Mouse (Mus musculus) midbrain, embryonic 11.5 days (tissue): ENCODE measurements around the gene Kcnq4. TPM values are rescaled to one million over a fixed set of nuclear protein-coding genes. Genes with fewer than 3 reads are reported as not detected.
A peak's percentile ranks its signal among the peaks of the same experiment; 100 is the strongest.

Experiments
- ATAC-seq: fragments of 200-750 bp; cut with Nextera tagmentation; 2 replicates; pipeline ENCODE4 v1.8.0; 2017; ENCODE audit warnings: moderate TSS enrichment, moderate library complexity; ENCODE audit not compliant: low FRiP score
- DNase-seq: peaks from one replicate; pipeline ENCODE4 v3.0.0; 2015; ENCODE audit warnings: low spot score; ENCODE audit errors: missing footprints
- H3K27ac ChIP-seq: fragments of 300-500 bp; sonication (generic); 2 replicates; pipeline ENCODE4 v1.5.1; 2014; ENCODE audit warnings: low read depth, low read length
- H3K27me3 ChIP-seq: fragments of 300-500 bp; sonication (generic); 2 replicates; pipeline ENCODE4 v1.6.1; 2014; ENCODE audit warnings: mild to moderate bottlenecking, low read length, moderate library complexity, mixed read lengths; ENCODE audit not compliant: control insufficient read depth, insufficient read depth
- H3K36me3 ChIP-seq: fragments of 300-500 bp; sonication (generic); 2 replicates; pipeline ENCODE4 v1.6.1; 2014; ENCODE audit warnings: mild to moderate bottlenecking, low read length, moderate library complexity, mixed read lengths; ENCODE audit not compliant: control insufficient read depth, insufficient read depth
- H3K4me1 ChIP-seq: fragments of 300-500 bp; sonication (generic); 2 replicates; pipeline ENCODE4 v1.6.1; 2014; ENCODE audit warnings: low read length; ENCODE audit not compliant: control insufficient read depth, insufficient read depth
- H3K4me2 ChIP-seq: fragments of 300-500 bp; sonication (generic); 2 replicates; pipeline ENCODE4 v1.6.1; 2014; ENCODE audit warnings: mild to moderate bottlenecking, moderate library complexity
- H3K4me3 ChIP-seq: fragments of 300-500 bp; sonication (generic); 2 replicates; pipeline ENCODE4 v1.5.1; 2014; ENCODE audit warnings: low read depth, low read length
- H3K9ac ChIP-seq: fragments of 300-500 bp; sonication (generic); 2 replicates; pipeline ENCODE4 v1.6.1; 2014; ENCODE audit warnings: low read length
- H3K9me3 ChIP-seq: fragments of 300-500 bp; sonication (generic); 2 replicates; pipeline ENCODE4 v1.6.1; 2016; ENCODE audit warnings: low read length; ENCODE audit not compliant: control insufficient read depth
- WGBS: fragments of 180-500 bp; shearing (Covaris S2); extraction: QIAGEN DNeasy Blood & Tissue Kit; methylation state at CpG from one replicate; pipeline ENCODE4 v1.1.7; 2014; 5-methylcytosine and 5-hydroxymethylcytosine counted together
- polyA plus RNA-seq: library from polyadenylated mRNA; unstranded; fragments of >200 nt; fragmentation: Nextera tagmentation; extraction: Ambion mirVana; gene quantifications from 2 replicates; pipeline ENCODE4 v1.2.1, GENCODE M21; 2014

Kcnq4 gene
- polyA plus RNA-seq, 1 experiment from 2014 or later = 2.3 TPM

DNA sequence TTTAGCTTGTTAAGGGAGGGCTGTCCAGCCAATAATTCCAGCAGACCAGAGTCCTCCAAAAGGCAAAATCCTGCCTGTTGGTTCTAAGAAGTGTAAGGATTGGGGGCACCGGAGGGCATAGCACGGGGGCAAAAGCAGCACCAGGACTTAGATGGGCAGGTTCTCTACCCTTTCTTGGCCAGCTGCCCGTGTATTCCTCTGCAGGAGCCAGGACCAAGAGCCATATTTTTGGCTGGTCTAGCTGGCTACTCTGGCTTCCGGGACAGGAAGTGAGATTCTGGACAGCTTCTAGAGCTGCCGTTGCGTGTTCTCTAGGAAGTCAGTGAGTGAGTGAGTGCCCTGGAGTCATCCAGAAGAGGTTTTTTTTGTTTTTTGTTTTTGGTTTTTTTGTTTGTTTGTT, 18.3 kb downstream of the Kcnq4 start:
- Histone ChIP-seq H3K4me2 (no peak overlapping the region), H3K36me3 (no peaks in the 10 kb centered on the region), H3K27me3 (peaks cover 12% of the 10 kb centered on the region; the same call in 1 of the 2 replicates), H3K4me3 (no peak overlapping the region), H3K9ac (no peak overlapping the region), H3K27ac (no peak overlapping the region), H3K4me1 (peaks cover 14% of the 10 kb centered on the region), H3K9me3 (no peaks in the 10 kb centered on the region)
- ATAC-seq (no peak), DNase-seq (no peak)
- WGBS = 71% methylated on average over 6 of the region's 6 CpGs

- ATAC-seq = no peak
These were observed 19.0 kb downstream of the Kcnq4 start for GRCm38 (mm10) chr4:120729441-120729840.

GRCm38 (mm10) chr4:120727842-120728241, 20.6 kb downstream of the Kcnq4 start:
- ATAC-seq = no peak
- H3K27me3 ChIP-seq = peaks cover 12% of the 10 kb centered on the region; the same call in 1 of the 2 replicates
- no peaks in the 10 kb centered on the region for H3K9me3 ChIP-seq

More at GRCm38 (mm10) chr4:120729441-120729840, 19.0 kb downstream of the Kcnq4 start:
- Histone ChIP-seq H3K36me3 (no peaks in the 10 kb centered on the region), H3K9me3 (no peaks in the 10 kb centered on the region), H3K4me2 (no peak overlapping the region), H3K27ac (no peak overlapping the region), H3K4me1 (peaks cover 14% of the 10 kb centered on the region), H3K9ac (no peak overlapping the region), H3K4me3 (no peak overlapping the region), H3K27me3 (peaks cover 12% of the 10 kb centered on the region; the same call in 1 of the 2 replicates)
- WGBS = 22% methylated on average over 6 of the region's 6 CpGs
- no peak for DNase-seq

GRCm38 (mm10) chr4:120726174-120726573, 22.2 kb downstream of the Kcnq4 start:
- Histone ChIP-seq H3K4me1 (peaks cover 11% of the 10 kb centered on the region), H3K9me3 (no peaks in the 10 kb centered on the region), H3K4me3 (no peak overlapping the region), H3K27me3 (peaks cover 4% of the 10 kb centered on the region; the same call in 1 of the 2 replicates), H3K36me3 (no peaks in the 10 kb centered on the region), H3K9ac (no peak overlapping the region), H3K27ac (no peak overlapping the region), H3K4me2 (no peak overlapping the region)
- WGBS = 59% methylated on average over 4 of the region's 4 CpGs
- no peak for DNase-seq
- ATAC-seq = no peak

More at GRCm38 (mm10) chr4:120727842-120728241, 20.6 kb downstream of the Kcnq4 start:
- WGBS = 86% methylated on average over 11 of the region's 11 CpGs
- Histone ChIP-seq H3K36me3 (no peaks in the 10 kb centered on the region), H3K27ac (no peak overlapping the region), H3K4me2 (no peak overlapping the region), H3K9ac (no peak overlapping the region), H3K4me1 (peaks cover 14% of the 10 kb centered on the region), H3K4me3 (no peak overlapping the region)
- DNase-seq = no peak

- DNase-seq = no peak
- Histone ChIP-seq H3K4me2 (no peak overlapping the region), H3K4me3 (no peak overlapping the region), H3K27me3 (0 out of 2 replicates have a peak, but pooled peaks cover 1% of the 10 kb centered on the region), H3K9me3 (no peaks in the 10 kb centered on the region), H3K9ac (no peak overlapping the region), H3K36me3 (no peaks in the 10 kb centered on the region), H3K4me1 (peaks cover 6% of the 10 kb centered on the region; the same call in 1 of the 2 replicates), H3K27ac (no peak overlapping the region)
- 40% methylated on average over 5 of the region's 5 CpGs for WGBS
- no peak for ATAC-seq
These were observed 22.8 kb downstream of the Kcnq4 start for GRCm38 (mm10) chr4:120725516-120726090.

GRCm38 (mm10) chr4:120721574-120721973, 26.8 kb downstream of the Kcnq4 start:
- H3K27me3 ChIP-seq = no peaks in the 10 kb centered on the region

DNA sequence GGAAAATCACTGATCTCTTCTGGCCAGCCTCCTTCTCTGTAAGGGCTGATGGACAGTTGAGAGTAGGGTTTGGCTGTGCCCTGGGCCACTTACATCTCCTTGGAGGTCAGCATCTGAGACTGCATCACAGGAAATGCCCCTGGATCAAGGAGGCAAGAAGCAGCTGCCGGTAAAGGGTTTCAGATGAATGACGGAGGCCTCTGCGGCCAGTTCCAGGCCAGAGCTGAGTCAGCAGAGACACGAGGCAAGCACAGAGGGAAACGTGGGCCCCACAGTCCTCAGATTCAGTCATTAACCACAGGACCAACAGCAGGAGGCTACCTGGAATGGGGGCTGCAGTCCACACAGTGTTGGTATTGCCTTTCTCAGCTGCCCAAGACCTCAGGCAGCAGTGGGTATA, 29.3 kb downstream of the Kcnq4 start:
- ATAC-seq (no peak), DNase-seq (no peak)
- Histone ChIP-seq H3K9me3 (no peaks in the 10 kb centered on the region), H3K36me3 (no peaks in the 10 kb centered on the region), H3K4me1 (peaks cover 3% of the 10 kb centered on the region; the same call in 1 of the 2 replicates), H3K4me2 (no peak overlapping the region), H3K4me3 (no peak overlapping the region), H3K27me3 (no peaks in the 10 kb centered on the region; the same call in 1 of the 2 replicates), H3K27ac (no peak overlapping the region), H3K9ac (no peak overlapping the region)
- 53% methylated on average over 5 of the region's 5 CpGs for WGBS

More at GRCm38 (mm10) chr4:120721574-120721973, 26.8 kb downstream of the Kcnq4 start:
- no peak for DNase-seq
- Histone ChIP-seq H3K36me3 (no peaks in the 10 kb centered on the region), H3K4me2 (no peak overlapping the region), H3K4me1 (no peaks in the 10 kb centered on the region; the same call in 1 of the 2 replicates), H3K9me3 (no peaks in the 10 kb centered on the region), H3K27ac (no peak overlapping the region), H3K9ac (no peak overlapping the region), H3K4me3 (no peak overlapping the region)
- 67% methylated on average over 2 of the region's 2 CpGs for WGBS
- ATAC-seq = 0 out of 2 replicates have a peak, but pooled peaks have one; percentile 41

DNA sequence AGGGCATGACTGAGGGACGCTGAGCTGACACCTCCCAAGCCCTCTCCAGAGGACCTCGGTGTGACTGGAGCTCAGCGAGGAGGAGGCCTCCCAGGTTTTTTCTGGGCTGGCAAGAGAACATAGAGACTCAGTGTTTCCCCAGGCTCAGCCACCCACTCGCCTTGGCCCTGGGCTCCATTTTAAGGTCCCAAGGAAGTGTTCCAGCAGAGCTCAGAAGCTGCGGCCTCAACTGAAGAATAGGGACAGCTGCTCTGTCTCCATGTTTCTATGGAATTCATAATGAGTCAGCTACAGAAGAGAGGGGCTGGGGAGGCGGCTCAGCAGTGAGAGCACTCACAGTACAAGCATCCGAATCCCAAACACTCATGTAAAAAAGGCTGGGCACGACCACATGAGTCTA, 30.8 kb downstream of the Kcnq4 start:
- Histone ChIP-seq H3K4me2 (no peak overlapping the region), H3K36me3 (no peaks in the 10 kb centered on the region), H3K27me3 (no peaks in the 10 kb centered on the region; the same call in 1 of the 2 replicates), H3K4me1 (peaks cover 3% of the 10 kb centered on the region; the same call in 1 of the 2 replicates), H3K9ac (no peak overlapping the region), H3K4me3 (no peak overlapping the region), H3K27ac (no peak overlapping the region), H3K9me3 (no peaks in the 10 kb centered on the region)
- 71% methylated on average over 8 of the region's 8 CpGs for WGBS
- DNase-seq = no peak
- no peak for ATAC-seq

GRCm38 (mm10) chr4:120716765-120717164, 31.6 kb downstream of the Kcnq4 start:
- Histone ChIP-seq H3K9ac (no peak overlapping the region; the same call in 1 of the 2 replicates), H3K27me3 (no peaks in the 10 kb centered on the region; the same call in 1 of the 2 replicates), H3K4me1 (peaks cover 3% of the 10 kb centered on the region; the same call in 1 of the 2 replicates), H3K36me3 (no peaks in the 10 kb centered on the region), H3K4me2 (peak overlapping the region; percentile 49), H3K4me3 (peak overlapping the region; percentile 27), H3K9me3 (no peaks in the 10 kb centered on the region), H3K27ac (no peak overlapping the region)
- 17% methylated on average over 12 of the region's 12 CpGs for WGBS
- DNase-seq (no peak), ATAC-seq (peak; percentile 6; the same call in 1 of the 2 replicates)
